Mouse (Mus musculus): Measurements from ENCODE around the gene Ttc39b. TPM values are rescaled to one million over a fixed set of nuclear protein-coding genes. Genes with fewer than 3 reads are reported as not detected.
A peak's percentile ranks its signal among the peaks of the same experiment; 100 is the strongest.

Gene Ttc39b
- polyA plus RNA-seq, 1 experiment from 2014 or later: 15.7 TPM

DNA sequence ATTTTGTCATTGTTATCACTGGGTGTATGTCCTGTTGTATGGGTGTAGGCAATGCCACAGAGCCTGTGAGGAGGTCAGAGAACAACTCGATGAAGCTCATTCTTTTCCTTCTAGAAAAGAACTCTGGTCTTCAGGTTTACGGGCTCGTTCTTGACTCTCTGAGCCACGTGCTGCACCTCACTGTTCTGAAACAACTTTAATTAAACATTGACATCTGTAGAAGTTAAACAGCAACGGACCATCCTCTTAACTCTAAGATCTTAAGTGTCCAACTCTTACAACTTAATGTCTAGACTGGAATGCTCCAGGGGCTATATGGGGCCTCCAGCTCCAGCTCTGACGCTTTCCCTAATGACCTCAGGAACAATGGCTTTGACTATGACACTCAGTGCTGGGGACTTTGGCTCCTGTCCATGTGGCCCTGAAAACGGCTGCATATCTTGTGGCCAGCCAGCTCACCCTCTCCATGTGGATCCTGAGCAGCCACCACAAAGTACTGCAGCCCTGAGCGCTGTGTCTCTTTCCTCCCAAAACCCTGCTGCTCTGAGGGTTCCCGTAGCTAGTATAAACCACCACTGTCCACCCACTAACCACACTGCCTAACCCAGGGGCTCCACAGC is 95.3 kb downstream of the Ttc39b start:
- no peak overlapping the region for H3K9ac ChIP-seq (ENCODE audit: low read length)
- H3K4me3 ChIP-seq (ENCODE audit: low read depth, low read length): no peak overlapping the region
- H3K36me3 ChIP-seq (ENCODE audit: control insufficient read depth, insufficient read depth, low read length): peaks cover 5% of the 10 kb centered on the region; the same call in 1 of the 2 replicates
- TF ChIP-seq CTCF (IDR thresholded peaks at IDR 0.05; ENCODE audit: low read depth) (no peak), EP300 (optimal IDR thresholded peaks at IDR 0.05) (no peak)
- WGBS: 66% methylated on average over 9 of the region's 9 CpGs
- no peaks in the 10 kb centered on the region for H3K27me3 ChIP-seq (ENCODE audit: control insufficient read depth, insufficient read depth, low read length)
- DNase-seq (ENCODE audit: low spot score) (no peak), ATAC-seq (ENCODE audit: low FRiP score, low TSS enrichment) (no peak)
- no peak overlapping the region for H3K4me2 ChIP-seq (replicated peaks; ENCODE audit: low read depth)
- H3K4me1 ChIP-seq (replicated peaks; ENCODE audit: control insufficient read depth, insufficient read depth): no peaks in the 10 kb centered on the region
- H3K27ac ChIP-seq (replicated peaks): no peak overlapping the region
- no peaks in the 10 kb centered on the region for H3K9me3 ChIP-seq (ENCODE audit: control insufficient read depth, low read length)

DNA sequence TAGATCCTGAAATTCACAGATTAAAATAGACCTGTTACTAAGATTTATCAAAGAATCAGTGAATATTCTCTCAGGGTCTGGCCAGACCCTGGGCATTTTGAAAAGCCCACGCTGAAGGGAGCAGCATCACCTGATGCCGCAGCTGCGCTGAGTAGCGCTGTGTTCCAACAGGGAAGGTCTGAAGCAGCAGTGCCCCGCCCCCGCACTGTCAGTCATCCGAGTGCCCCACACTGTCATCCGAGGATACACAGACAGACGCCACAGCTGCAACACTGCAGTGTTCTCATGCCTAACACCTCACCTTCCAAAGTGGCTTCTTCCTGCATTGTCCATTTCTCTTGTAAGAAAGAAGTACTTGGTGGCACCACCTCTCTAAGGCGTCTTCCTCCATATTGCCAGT is 96.0 kb downstream of the Ttc39b start:
- DNase-seq (ENCODE audit: low spot score) (no peak), ATAC-seq (ENCODE audit: low FRiP score, low TSS enrichment) (no peak)
- Histone ChIP-seq H3K27me3 (ENCODE audit: control insufficient read depth, insufficient read depth, low read length) (no peaks in the 10 kb centered on the region), H3K27ac (replicated peaks) (no peak overlapping the region), H3K4me1 (replicated peaks; ENCODE audit: control insufficient read depth, insufficient read depth) (no peaks in the 10 kb centered on the region), H3K4me2 (replicated peaks; ENCODE audit: low read depth) (no peak overlapping the region), H3K36me3 (ENCODE audit: control insufficient read depth, insufficient read depth, low read length) (peaks cover 5% of the 10 kb centered on the region; the same call in 1 of the 2 replicates), H3K9ac (ENCODE audit: low read length) (no peak overlapping the region), H3K4me3 (ENCODE audit: low read depth, low read length) (no peak overlapping the region), H3K9me3 (ENCODE audit: control insufficient read depth, low read length) (no peaks in the 10 kb centered on the region)
- no peak for TF ChIP-seq EP300 (optimal IDR thresholded peaks at IDR 0.05)
- TF ChIP-seq CTCF (IDR thresholded peaks at IDR 0.05; ENCODE audit: low read depth): no peak
- WGBS: 76% methylated on average over 10 of the region's 10 CpGs

GRCm38 (mm10) chr4:83225633-83226360 is 98.3 kb downstream of the Ttc39b start:
- WGBS: 65% methylated on average over 8 of the region's 8 CpGs
- Histone ChIP-seq H3K9ac (ENCODE audit: low read length) (no peak overlapping the region), H3K4me3 (ENCODE audit: low read depth, low read length) (no peak overlapping the region), H3K36me3 (ENCODE audit: control insufficient read depth, insufficient read depth, low read length) (peaks cover 5% of the 10 kb centered on the region; the same call in 1 of the 2 replicates), H3K27ac (replicated peaks) (no peak overlapping the region), H3K27me3 (ENCODE audit: control insufficient read depth, insufficient read depth, low read length) (no peaks in the 10 kb centered on the region), H3K4me2 (replicated peaks; ENCODE audit: low read depth) (no peak overlapping the region), H3K9me3 (ENCODE audit: control insufficient read depth, low read length) (no peaks in the 10 kb centered on the region), H3K4me1 (replicated peaks; ENCODE audit: control insufficient read depth, insufficient read depth) (no peaks in the 10 kb centered on the region)
- no peak for TF ChIP-seq EP300 (optimal IDR thresholded peaks at IDR 0.05)
- no peak for TF ChIP-seq CTCF (IDR thresholded peaks at IDR 0.05; ENCODE audit: low read depth)
- peak; percentile 44 for DNase-seq (ENCODE audit: low spot score)
- peak; percentile 57; the same call in 1 of the 2 replicates for ATAC-seq (ENCODE audit: low FRiP score, low TSS enrichment)

DNA sequence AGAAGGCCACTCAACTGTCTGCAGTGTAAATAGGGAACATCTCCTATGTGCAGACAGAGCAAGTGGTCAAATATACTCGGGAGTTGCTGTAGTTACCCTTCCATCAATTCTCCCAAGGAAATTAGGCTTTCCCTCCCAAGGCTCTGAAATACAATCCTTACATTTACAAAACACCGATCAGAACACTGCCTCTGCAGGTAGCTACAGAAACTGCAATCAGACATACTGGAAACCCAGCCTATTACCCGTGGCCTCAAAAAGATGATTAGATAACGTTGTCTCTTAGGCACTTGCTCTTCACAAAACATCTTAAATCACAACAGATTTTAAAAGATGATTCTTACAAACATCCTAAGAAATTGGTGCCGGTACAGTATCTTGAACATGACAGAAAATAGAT is 99.8 kb downstream of the Ttc39b start:
- H3K4me2 ChIP-seq (replicated peaks; ENCODE audit: low read depth): no peak overlapping the region
- no peaks in the 10 kb centered on the region for H3K9me3 ChIP-seq (ENCODE audit: control insufficient read depth, low read length)
- no peak overlapping the region for H3K4me3 ChIP-seq (ENCODE audit: low read depth, low read length)
- H3K4me1 ChIP-seq (replicated peaks; ENCODE audit: control insufficient read depth, insufficient read depth): no peaks in the 10 kb centered on the region
- no peak overlapping the region for H3K27ac ChIP-seq (replicated peaks)
- 42% methylated on average over 5 of the region's 5 CpGs for WGBS
- DNase-seq (ENCODE audit: low spot score) (no peak), ATAC-seq (ENCODE audit: low FRiP score, low TSS enrichment) (no peak)
- peaks cover 5% of the 10 kb centered on the region; the same call in 1 of the 2 replicates for H3K36me3 ChIP-seq (ENCODE audit: control insufficient read depth, insufficient read depth, low read length)
- H3K9ac ChIP-seq (ENCODE audit: low read length): no peak overlapping the region
- no peak for TF ChIP-seq EP300 (optimal IDR thresholded peaks at IDR 0.05)
- TF ChIP-seq CTCF (IDR thresholded peaks at IDR 0.05; ENCODE audit: low read depth): peak; percentile 65
- no peaks in the 10 kb centered on the region for H3K27me3 ChIP-seq (ENCODE audit: control insufficient read depth, insufficient read depth, low read length)

GRCm38 (mm10) chr4:83223197-83223596 is 100.9 kb downstream of the Ttc39b start:
- no peak overlapping the region for H3K27ac ChIP-seq (replicated peaks)
- no peaks in the 10 kb centered on the region for H3K27me3 ChIP-seq (ENCODE audit: control insufficient read depth, insufficient read depth, low read length)
- DNase-seq (ENCODE audit: low spot score): no peak
- H3K9me3 ChIP-seq (ENCODE audit: control insufficient read depth, low read length): no peaks in the 10 kb centered on the region
- 59% methylated on average over 5 of the region's 5 CpGs for WGBS
- H3K4me2 ChIP-seq (replicated peaks; ENCODE audit: low read depth): no peak overlapping the region
- no peak for ATAC-seq (ENCODE audit: low FRiP score, low TSS enrichment)
- H3K4me1 ChIP-seq (replicated peaks; ENCODE audit: control insufficient read depth, insufficient read depth): no peaks in the 10 kb centered on the region
- H3K36me3 ChIP-seq (ENCODE audit: control insufficient read depth, insufficient read depth, low read length): peaks cover 2% of the 10 kb centered on the region; the same call in 1 of the 2 replicates
- no peak overlapping the region for H3K4me3 ChIP-seq (ENCODE audit: low read depth, low read length)
- no peak overlapping the region for H3K9ac ChIP-seq (ENCODE audit: low read length)
- TF ChIP-seq EP300 (optimal IDR thresholded peaks at IDR 0.05) (no peak), CTCF (IDR thresholded peaks at IDR 0.05; ENCODE audit: low read depth) (no peak)

Data from stomach, postnatal 0 days (tissue).